Mouse (Mus musculus): ENCODE measurements around the gene Ptprg. TPM values are rescaled to one million over a fixed set of nuclear protein-coding genes. Genes with fewer than 3 reads are reported as not detected.

The Ptprg gene
- polyA plus RNA-seq, 1 experiment from 2014 or later, result 14.3 TPM

DNA sequence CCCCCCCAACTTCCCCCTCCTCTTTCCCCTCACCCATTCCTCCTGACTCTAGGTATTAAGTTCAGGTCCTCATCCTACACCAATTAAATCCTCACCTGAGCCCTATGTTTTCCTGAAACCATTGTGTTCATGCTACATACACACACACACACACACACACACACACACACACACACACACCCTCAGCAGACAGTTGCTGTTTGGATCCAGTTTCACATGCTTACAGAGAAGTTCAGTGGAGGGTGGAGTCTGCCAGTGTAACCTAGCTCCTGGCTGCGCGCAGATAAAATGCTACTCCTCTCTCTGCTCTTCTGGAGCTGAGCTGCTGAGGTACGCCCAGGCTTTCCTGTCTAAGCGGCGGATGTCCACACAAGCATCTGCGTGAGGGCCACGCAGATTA, 209.7 kb downstream of the Ptprg start:
- no peak overlapping the region for H3K4me2 ChIP-seq (ENCODE audit: low read depth, low read length)
- no peak overlapping the region for H3K27ac ChIP-seq (ENCODE audit: low read length)
- H3K9me3 ChIP-seq (ENCODE audit: control insufficient read depth, low read length), result no peaks in the 10 kb centered on the region
- no peak for ATAC-seq
- H3K36me3 ChIP-seq (ENCODE audit: control insufficient read depth, insufficient read depth, low read length), result no peaks in the 10 kb centered on the region
- H3K4me1 ChIP-seq (ENCODE audit: control insufficient read depth, insufficient read depth, low read length), result no peaks in the 10 kb centered on the region
- H3K27me3 ChIP-seq (replicated peaks; ENCODE audit: control insufficient read depth, insufficient read depth, low read length), result no peaks in the 10 kb centered on the region
- no peak overlapping the region for H3K4me3 ChIP-seq (ENCODE audit: low read length)
- H3K9ac ChIP-seq (ENCODE audit: low read depth, low read length), result no peak overlapping the region
- WGBS, result 69% methylated on average over 7 of the region's 7 CpGs

DNA sequence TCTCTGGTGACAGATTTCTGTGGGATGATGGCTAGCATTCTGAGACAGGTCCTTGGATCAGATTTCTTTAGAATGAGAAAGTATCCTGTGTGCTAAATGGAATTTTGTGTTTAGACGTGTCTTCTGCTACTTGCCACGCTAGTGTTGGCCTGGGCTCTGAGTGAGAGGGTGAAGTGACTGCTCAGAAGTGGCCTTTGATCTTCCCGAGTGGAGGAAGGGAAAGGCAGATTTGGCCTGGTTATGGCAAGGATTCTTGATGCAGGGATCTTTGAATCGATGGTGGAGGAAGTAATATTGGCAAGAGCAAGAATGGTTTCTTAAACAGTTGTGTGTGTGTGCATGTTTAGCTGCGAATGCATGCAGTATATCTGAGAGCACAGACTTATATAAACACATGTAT, 219.4 kb downstream of the Ptprg start:
- no peak for ATAC-seq
- Histone ChIP-seq H3K4me3 (ENCODE audit: low read length) (no peak overlapping the region), H3K4me2 (ENCODE audit: low read depth, low read length) (no peak overlapping the region), H3K27me3 (replicated peaks; ENCODE audit: control insufficient read depth, insufficient read depth, low read length) (no peaks in the 10 kb centered on the region), H3K27ac (ENCODE audit: low read length) (no peak overlapping the region), H3K9me3 (ENCODE audit: control insufficient read depth, low read length) (no peaks in the 10 kb centered on the region), H3K4me1 (ENCODE audit: control insufficient read depth, insufficient read depth, low read length) (peaks cover 11% of the 10 kb centered on the region), H3K36me3 (ENCODE audit: control insufficient read depth, insufficient read depth, low read length) (no peaks in the 10 kb centered on the region), H3K9ac (ENCODE audit: low read depth, low read length) (no peak overlapping the region)
- WGBS, result 71% methylated on average over 5 of the region's 5 CpGs

DNA sequence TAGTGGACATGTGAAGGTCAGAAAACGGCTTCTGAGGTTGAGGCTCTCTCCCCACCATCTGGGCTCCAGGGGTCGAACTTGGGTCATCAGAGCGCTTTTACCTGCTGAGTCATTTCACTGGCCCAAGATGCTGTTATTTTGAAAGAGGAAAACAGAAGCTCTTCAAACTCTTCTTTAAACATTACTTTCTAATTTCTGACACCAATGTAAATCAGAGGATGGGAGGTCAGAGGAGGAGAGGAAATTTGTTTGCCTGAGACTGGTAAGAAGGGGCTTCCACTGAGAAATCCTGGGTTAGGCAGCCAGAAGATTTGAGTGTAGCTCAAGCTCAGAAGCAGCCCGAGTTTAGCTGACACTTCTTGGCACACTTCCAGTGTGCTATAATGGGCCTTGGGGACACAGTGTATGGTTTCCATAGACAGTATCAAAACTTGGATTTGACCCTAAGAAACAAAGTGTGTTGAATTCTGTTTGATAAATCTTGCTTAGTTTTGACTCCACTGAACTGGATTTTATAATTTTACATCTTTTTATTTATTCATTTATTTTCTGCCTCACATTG, 221.2 kb downstream of the Ptprg start:
- Histone ChIP-seq H3K27me3 (replicated peaks; ENCODE audit: control insufficient read depth, insufficient read depth, low read length) (no peaks in the 10 kb centered on the region), H3K4me2 (ENCODE audit: low read depth, low read length) (no peak overlapping the region), H3K27ac (ENCODE audit: low read length) (no peak overlapping the region), H3K4me1 (ENCODE audit: control insufficient read depth, insufficient read depth, low read length) (peaks cover 11% of the 10 kb centered on the region), H3K36me3 (ENCODE audit: control insufficient read depth, insufficient read depth, low read length) (no peaks in the 10 kb centered on the region), H3K9me3 (ENCODE audit: control insufficient read depth, low read length) (no peaks in the 10 kb centered on the region), H3K9ac (ENCODE audit: low read depth, low read length) (no peak overlapping the region), H3K4me3 (ENCODE audit: low read length) (no peak overlapping the region)
- no peak for ATAC-seq
- WGBS, result 38% methylated on average over 4 of the region's 4 CpGs

DNA sequence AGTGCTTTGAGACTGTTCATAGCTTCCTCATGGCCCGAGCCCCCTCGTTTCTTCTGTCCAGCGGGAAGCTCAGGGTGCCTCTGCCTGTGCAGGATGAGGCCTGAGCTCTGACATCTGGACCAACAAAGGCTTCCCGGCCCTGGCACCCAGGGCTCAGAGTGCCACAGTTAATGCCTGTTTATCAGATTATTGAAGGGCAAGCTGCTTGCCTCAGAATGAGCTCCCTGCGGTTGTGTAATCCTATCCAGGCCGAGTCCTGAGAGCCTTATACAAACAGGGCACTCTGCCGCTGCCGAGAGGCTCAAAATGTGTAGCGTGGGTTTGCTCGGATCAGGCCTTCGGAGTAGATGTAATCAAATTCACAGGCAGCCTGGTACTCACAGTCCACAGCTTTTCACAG, 221.9 kb downstream of the Ptprg start:
- 24% methylated on average over 11 of the region's 11 CpGs for WGBS
- Histone ChIP-seq H3K4me3 (ENCODE audit: low read length) (no peak overlapping the region), H3K36me3 (ENCODE audit: control insufficient read depth, insufficient read depth, low read length) (no peaks in the 10 kb centered on the region), H3K4me1 (ENCODE audit: control insufficient read depth, insufficient read depth, low read length) (peaks cover 11% of the 10 kb centered on the region), H3K9me3 (ENCODE audit: control insufficient read depth, low read length) (no peaks in the 10 kb centered on the region), H3K9ac (ENCODE audit: low read depth, low read length) (no peak overlapping the region), H3K4me2 (ENCODE audit: low read depth, low read length) (0 out of 2 replicates have a peak overlapping the region, but pooled peaks have one; percentile 6), H3K27ac (ENCODE audit: low read length) (no peak overlapping the region), H3K27me3 (replicated peaks; ENCODE audit: control insufficient read depth, insufficient read depth, low read length) (no peaks in the 10 kb centered on the region)
- peak; percentile 68 for ATAC-seq

DNA sequence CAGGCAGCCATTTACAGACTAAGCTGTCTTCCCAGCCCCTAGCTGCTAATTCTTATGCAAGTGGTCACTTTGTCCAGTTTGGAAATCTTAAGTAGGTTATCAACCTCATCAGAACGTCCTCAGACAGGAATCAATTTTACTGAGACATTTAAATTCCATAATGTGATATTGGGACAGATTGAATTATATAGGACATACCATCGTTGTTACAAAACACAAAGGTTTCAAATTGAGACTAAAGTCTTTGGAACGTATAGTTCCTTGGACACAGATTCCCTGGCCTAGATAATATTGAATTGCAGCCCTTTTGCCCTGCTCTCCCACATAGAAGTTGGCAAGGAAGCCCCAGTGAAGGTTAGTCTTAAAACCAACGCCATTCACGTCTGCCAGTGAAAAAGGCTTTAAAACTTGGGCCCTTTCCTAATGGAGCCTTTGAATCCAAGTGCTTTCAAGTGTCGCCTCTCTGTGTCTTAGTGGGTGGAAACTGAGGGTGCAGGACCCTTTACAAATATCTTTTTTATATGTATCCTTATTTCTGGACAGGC, 222.7 kb downstream of the Ptprg start:
- no peak overlapping the region for H3K27ac ChIP-seq (ENCODE audit: low read length)
- WGBS, result 83% methylated on average over 6 of the region's 6 CpGs
- H3K36me3 ChIP-seq (ENCODE audit: control insufficient read depth, insufficient read depth, low read length), result no peaks in the 10 kb centered on the region
- H3K27me3 ChIP-seq (replicated peaks; ENCODE audit: control insufficient read depth, insufficient read depth, low read length), result no peaks in the 10 kb centered on the region
- no peak overlapping the region for H3K4me2 ChIP-seq (ENCODE audit: low read depth, low read length)
- H3K9me3 ChIP-seq (ENCODE audit: control insufficient read depth, low read length), result no peaks in the 10 kb centered on the region
- H3K4me1 ChIP-seq (ENCODE audit: control insufficient read depth, insufficient read depth, low read length), result peaks cover 11% of the 10 kb centered on the region
- ATAC-seq, result no peak
- no peak overlapping the region for H3K4me3 ChIP-seq (ENCODE audit: low read length)
- H3K9ac ChIP-seq (ENCODE audit: low read depth, low read length), result no peak overlapping the region

DNA sequence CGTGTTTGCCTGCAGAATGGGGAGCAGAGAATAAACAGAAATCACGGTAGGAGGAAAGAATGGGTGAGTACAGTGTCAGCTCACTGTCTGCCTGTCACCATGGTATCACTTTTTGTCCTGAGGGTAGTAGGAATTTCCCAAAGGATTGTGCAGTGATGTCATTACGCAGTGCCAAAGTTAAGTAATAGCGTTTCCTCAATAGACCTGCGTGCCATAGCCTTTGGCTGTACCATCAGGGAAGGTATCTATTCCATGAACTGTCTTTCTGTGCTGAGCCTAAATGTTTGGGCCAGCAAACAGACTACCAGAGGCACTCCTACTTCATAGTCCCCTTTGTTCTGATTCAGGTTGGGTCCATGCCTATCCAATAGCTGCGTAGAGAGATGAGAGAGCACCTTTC, 223.2 kb downstream of the Ptprg start:
- 89% methylated on average over 6 of the region's 6 CpGs for WGBS
- no peaks in the 10 kb centered on the region for H3K27me3 ChIP-seq (replicated peaks; ENCODE audit: control insufficient read depth, insufficient read depth, low read length)

DNA sequence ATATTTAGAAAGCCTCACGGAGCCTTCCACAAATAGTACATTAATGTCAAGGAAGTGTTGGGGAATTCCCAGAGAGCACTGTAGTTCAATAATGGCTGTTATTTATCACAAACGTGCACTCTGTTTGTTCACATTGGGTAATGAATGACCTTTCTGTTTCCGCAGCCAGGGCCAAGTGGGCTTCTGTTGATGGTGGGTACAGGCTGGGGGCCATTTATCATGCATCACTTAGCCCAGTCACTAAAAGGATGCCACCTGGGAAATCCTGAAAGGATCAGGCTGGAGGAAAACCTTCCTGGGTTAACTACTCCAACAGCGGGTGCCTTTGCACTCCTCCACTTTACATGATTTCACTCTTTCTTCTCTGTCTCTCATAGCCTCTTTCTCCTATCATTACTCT, 237.9 kb downstream of the Ptprg start:
- Histone ChIP-seq H3K9me3 (ENCODE audit: control insufficient read depth, low read length) (no peaks in the 10 kb centered on the region), H3K4me2 (ENCODE audit: low read depth, low read length) (no peak overlapping the region), H3K4me3 (ENCODE audit: low read length) (no peak overlapping the region), H3K27ac (ENCODE audit: low read length) (no peak overlapping the region), H3K27me3 (replicated peaks; ENCODE audit: control insufficient read depth, insufficient read depth, low read length) (no peaks in the 10 kb centered on the region), H3K4me1 (ENCODE audit: control insufficient read depth, insufficient read depth, low read length) (no peaks in the 10 kb centered on the region), H3K9ac (ENCODE audit: low read depth, low read length) (no peak overlapping the region), H3K36me3 (ENCODE audit: control insufficient read depth, insufficient read depth, low read length) (no peaks in the 10 kb centered on the region)
- no peak for ATAC-seq
- WGBS, result 45% methylated on average over 4 of the region's 4 CpGs

More for the DNA sequence above, 223.2 kb downstream of the Ptprg start:
- no peaks in the 10 kb centered on the region for H3K36me3 ChIP-seq (ENCODE audit: control insufficient read depth, insufficient read depth, low read length)
- H3K9ac ChIP-seq (ENCODE audit: low read depth, low read length), result no peak overlapping the region
- no peaks in the 10 kb centered on the region for H3K9me3 ChIP-seq (ENCODE audit: control insufficient read depth, low read length)
- H3K4me2 ChIP-seq (ENCODE audit: low read depth, low read length), result no peak overlapping the region
- H3K4me1 ChIP-seq (ENCODE audit: control insufficient read depth, insufficient read depth, low read length), result peaks cover 11% of the 10 kb centered on the region
- H3K4me3 ChIP-seq (ENCODE audit: low read length), result no peak overlapping the region
- no peak overlapping the region for H3K27ac ChIP-seq (ENCODE audit: low read length)
- no peak for ATAC-seq

DNA sequence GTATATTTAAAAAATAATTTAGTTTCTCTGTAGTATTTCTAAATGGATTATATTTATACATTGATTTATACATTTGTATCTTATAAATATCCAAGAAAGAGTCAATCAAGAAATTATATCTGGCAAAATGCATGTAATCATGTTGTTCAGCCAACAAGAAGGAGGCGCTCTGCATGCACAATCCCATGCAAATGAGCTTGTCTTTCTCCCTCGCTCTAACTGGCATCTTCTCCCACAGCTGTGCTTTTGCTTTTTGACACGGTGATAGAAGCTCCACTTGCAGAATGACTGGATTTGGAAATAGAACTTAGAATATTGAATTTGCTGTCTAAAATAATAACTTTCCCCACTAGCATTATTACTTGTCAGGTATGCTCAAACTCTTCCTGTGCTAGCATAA, 240.5 kb downstream of the Ptprg start:
- ATAC-seq, result no peak
- H3K4me3 ChIP-seq (ENCODE audit: low read length), result no peak overlapping the region
- WGBS, result 88% methylated on average over 3 of the region's 3 CpGs
- no peaks in the 10 kb centered on the region for H3K36me3 ChIP-seq (ENCODE audit: control insufficient read depth, insufficient read depth, low read length)
- no peak overlapping the region for H3K4me2 ChIP-seq (ENCODE audit: low read depth, low read length)
- H3K9me3 ChIP-seq (ENCODE audit: control insufficient read depth, low read length), result no peaks in the 10 kb centered on the region
- H3K27me3 ChIP-seq (replicated peaks; ENCODE audit: control insufficient read depth, insufficient read depth, low read length), result no peaks in the 10 kb centered on the region
- no peak overlapping the region for H3K27ac ChIP-seq (ENCODE audit: low read length)
- no peak overlapping the region for H3K9ac ChIP-seq (ENCODE audit: low read depth, low read length)
- H3K4me1 ChIP-seq (ENCODE audit: control insufficient read depth, insufficient read depth, low read length), result no peaks in the 10 kb centered on the region

DNA sequence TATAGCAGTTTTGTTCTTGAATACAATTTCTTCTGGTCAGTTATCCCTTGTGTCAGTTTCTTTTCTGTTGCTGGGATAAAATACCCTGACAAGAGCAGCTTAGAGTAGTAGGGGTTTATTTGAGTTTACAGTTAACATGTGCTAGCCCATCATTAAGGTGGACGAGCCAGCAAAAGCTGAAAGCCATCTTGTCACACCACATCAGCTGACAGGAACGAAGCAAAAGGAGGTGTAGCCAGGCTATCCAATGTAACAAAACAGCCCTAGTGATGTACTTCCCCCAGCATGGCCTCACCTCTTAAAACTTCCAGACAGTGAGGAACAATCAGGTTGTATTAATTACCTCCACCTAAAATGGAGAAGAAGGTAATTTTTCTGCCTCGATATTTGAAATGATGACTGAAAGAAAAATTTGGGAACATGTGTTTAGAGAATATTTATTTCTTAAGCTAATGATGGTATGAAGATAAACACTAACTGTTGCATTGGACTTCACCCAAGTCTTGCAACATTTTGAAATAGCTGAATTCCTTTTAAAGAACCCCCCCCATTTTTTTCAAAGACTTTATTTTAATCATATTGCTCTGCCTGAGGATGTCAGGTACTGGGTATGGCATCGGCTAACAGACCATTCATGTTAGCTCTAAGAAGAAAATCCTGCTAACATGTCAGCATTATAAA, 249.2 kb downstream of the Ptprg start:
- Histone ChIP-seq H3K36me3 (ENCODE audit: control insufficient read depth, insufficient read depth, low read length) (no peaks in the 10 kb centered on the region), H3K27me3 (replicated peaks; ENCODE audit: control insufficient read depth, insufficient read depth, low read length) (no peaks in the 10 kb centered on the region), H3K4me1 (ENCODE audit: control insufficient read depth, insufficient read depth, low read length) (0 out of 2 replicates have a peak, but pooled peaks cover 3% of the 10 kb centered on the region), H3K4me2 (ENCODE audit: low read depth, low read length) (no peak overlapping the region), H3K9me3 (ENCODE audit: control insufficient read depth, low read length) (no peaks in the 10 kb centered on the region), H3K27ac (ENCODE audit: low read length) (no peak overlapping the region), H3K4me3 (ENCODE audit: low read length) (no peak overlapping the region), H3K9ac (ENCODE audit: low read depth, low read length) (no peak overlapping the region)
- 73% methylated on average over 4 of the region's 4 CpGs for WGBS
- ATAC-seq, result no peak

Measured in intestine, embryonic 16.5 days (tissue).